Mouse (Mus musculus): ENCODE measurements around the gene Sik2. TPM values are rescaled to one million over a fixed set of nuclear protein-coding genes. Genes with fewer than 3 reads are reported as not detected.

Sik2 gene
- polyA plus RNA-seq, 1 experiment = 13.8 TPM

DNA sequence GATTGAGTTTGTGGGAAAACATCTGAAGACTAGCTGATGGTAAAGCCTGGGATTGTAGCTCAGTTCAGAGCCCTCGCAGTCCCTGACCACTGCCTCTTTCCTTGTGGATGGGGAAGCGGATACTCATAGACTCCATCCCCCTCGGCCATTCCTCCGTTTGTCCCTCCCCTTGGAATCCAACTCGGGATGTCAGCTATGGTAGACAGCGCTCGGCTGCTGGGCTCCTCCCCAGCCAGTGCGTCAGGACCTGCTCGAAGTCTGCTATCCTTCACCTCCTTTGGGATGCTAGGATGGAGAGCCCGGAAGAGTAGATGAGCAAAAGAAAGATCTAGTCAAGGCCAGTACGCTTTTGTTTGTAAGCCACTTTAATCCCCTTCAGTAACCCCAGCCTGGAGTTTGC, 158.6 kb downstream of the Sik2 start:
- Histone ChIP-seq H3K4me1 (ENCODE audit: control insufficient read depth, insufficient read depth, low read length) (peaks cover 16% of the 10 kb centered on the region), H3K27ac (ENCODE audit: insufficient read depth, low read depth, low read length) (no peak overlapping the region), H3K4me3 (ENCODE audit: insufficient read depth, low read length) (no peak overlapping the region; the same call in 1 of the 2 replicates)

GRCm38 (mm10) chr9:50849755-50850154, 159.1 kb downstream of the Sik2 start:
- H3K4me3 ChIP-seq (ENCODE audit: insufficient read depth, low read length) = no peak overlapping the region
- TF ChIP-seq POLR2A (IDR thresholded peaks at IDR 0.05; ENCODE audit: borderline replicate concordance, low read depth, low read length) (no peak), CTCF (IDR thresholded peaks at IDR 0.05; ENCODE audit: low read depth, low read length) (no peak)
- no peak overlapping the region for H3K27ac ChIP-seq (ENCODE audit: insufficient read depth, low read depth, low read length)
- H3K4me1 ChIP-seq (ENCODE audit: control insufficient read depth, insufficient read depth, low read length) = peaks cover 16% of the 10 kb centered on the region

More for the DNA sequence above, 158.6 kb downstream of the Sik2 start:
- TF ChIP-seq CTCF (IDR thresholded peaks at IDR 0.05; ENCODE audit: low read depth, low read length) (no peak), POLR2A (IDR thresholded peaks at IDR 0.05; ENCODE audit: borderline replicate concordance, low read depth, low read length) (no peak)

DNA sequence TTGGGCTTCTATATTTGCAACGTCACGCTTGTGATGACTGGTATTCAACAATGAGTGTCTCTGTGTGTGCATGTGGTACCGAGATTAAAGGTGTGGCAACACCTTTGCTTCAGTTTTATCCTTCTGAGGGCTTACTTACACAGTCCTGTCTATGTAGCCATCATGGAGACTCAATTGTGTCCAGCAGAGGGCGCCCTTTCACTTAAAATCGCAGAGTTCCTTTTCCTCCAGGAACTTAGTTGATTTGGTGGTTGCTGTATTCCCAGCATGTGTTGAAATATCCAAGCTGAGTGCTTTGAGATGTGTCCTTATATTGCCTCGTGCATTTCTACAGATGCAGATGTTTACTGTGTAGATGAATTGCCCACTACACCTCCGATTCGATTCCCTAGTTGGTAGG, 159.6 kb downstream of the Sik2 start:
- no peak overlapping the region for H3K27ac ChIP-seq (ENCODE audit: insufficient read depth, low read depth, low read length)

GRCm38 (mm10) chr9:50848821-50849220, 160.1 kb downstream of the Sik2 start:
- no peak overlapping the region for H3K4me3 ChIP-seq (ENCODE audit: insufficient read depth, low read length)
- H3K4me1 ChIP-seq (ENCODE audit: control insufficient read depth, insufficient read depth, low read length) = peaks cover 16% of the 10 kb centered on the region
- TF ChIP-seq POLR2A (IDR thresholded peaks at IDR 0.05; ENCODE audit: borderline replicate concordance, low read depth, low read length) = no peak
- TF ChIP-seq CTCF (IDR thresholded peaks at IDR 0.05; ENCODE audit: low read depth, low read length) = no peak
- H3K27ac ChIP-seq (ENCODE audit: insufficient read depth, low read depth, low read length) = no peak overlapping the region

More for the DNA sequence above, 159.6 kb downstream of the Sik2 start:
- TF ChIP-seq CTCF (IDR thresholded peaks at IDR 0.05; ENCODE audit: low read depth, low read length) (no peak), POLR2A (IDR thresholded peaks at IDR 0.05; ENCODE audit: borderline replicate concordance, low read depth, low read length) (no peak)
- H3K4me1 ChIP-seq (ENCODE audit: control insufficient read depth, insufficient read depth, low read length) = peaks cover 16% of the 10 kb centered on the region
- no peak overlapping the region for H3K4me3 ChIP-seq (ENCODE audit: insufficient read depth, low read length)

- H3K27ac ChIP-seq (ENCODE audit: insufficient read depth, low read depth, low read length) = no peak overlapping the region
- TF ChIP-seq CTCF (IDR thresholded peaks at IDR 0.05; ENCODE audit: low read depth, low read length) (no peak), POLR2A (IDR thresholded peaks at IDR 0.05; ENCODE audit: borderline replicate concordance, low read depth, low read length) (no peak)
- H3K4me3 ChIP-seq (ENCODE audit: insufficient read depth, low read length) = no peak overlapping the region
- H3K4me1 ChIP-seq (ENCODE audit: control insufficient read depth, insufficient read depth, low read length) = peaks cover 12% of the 10 kb centered on the region
Observed at GRCm38 (mm10) chr9:50847606-50848368, 161.1 kb downstream of the Sik2 start.

GRCm38 (mm10) chr9:50847133-50847532, 161.7 kb downstream of the Sik2 start:
- H3K4me1 ChIP-seq (ENCODE audit: control insufficient read depth, insufficient read depth, low read length) = peaks cover 12% of the 10 kb centered on the region
- H3K4me3 ChIP-seq (ENCODE audit: insufficient read depth, low read length) = no peak overlapping the region
- no peak overlapping the region for H3K27ac ChIP-seq (ENCODE audit: insufficient read depth, low read depth, low read length)
- TF ChIP-seq POLR2A (IDR thresholded peaks at IDR 0.05; ENCODE audit: borderline replicate concordance, low read depth, low read length) (no peak), CTCF (IDR thresholded peaks at IDR 0.05; ENCODE audit: low read depth, low read length) (no peak)

DNA sequence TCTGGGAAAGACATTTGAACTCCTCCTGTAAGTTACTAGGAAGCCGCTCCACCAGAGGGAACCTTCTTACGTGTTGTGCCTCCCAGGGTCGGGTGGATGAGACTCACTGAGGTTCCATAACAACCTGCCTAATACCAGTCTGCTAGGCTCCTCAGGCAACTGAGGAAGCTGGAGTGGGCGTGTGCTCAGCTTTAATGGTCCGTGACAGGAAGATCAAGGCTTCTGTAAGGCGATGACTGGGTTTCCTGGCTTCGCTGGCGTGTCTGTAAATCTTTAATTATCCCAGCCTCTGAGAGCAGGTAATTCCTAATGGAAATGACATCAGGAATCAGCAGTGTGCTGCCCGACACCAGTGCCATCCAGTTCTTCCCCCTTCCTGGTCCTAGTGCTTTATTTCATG, 163.3 kb downstream of the Sik2 start:
- TF ChIP-seq CTCF (IDR thresholded peaks at IDR 0.05; ENCODE audit: low read depth, low read length) (no peak), POLR2A (IDR thresholded peaks at IDR 0.05; ENCODE audit: borderline replicate concordance, low read depth, low read length) (no peak)
- no peak overlapping the region for H3K27ac ChIP-seq (ENCODE audit: insufficient read depth, low read depth, low read length)
- H3K4me1 ChIP-seq (ENCODE audit: control insufficient read depth, insufficient read depth, low read length) = peaks cover 19% of the 10 kb centered on the region

GRCm38 (mm10) chr9:50845081-50845480, 163.8 kb downstream of the Sik2 start, which contains the start of gene Ppp2r1b:
TSS of gene Ppp2r1b (plus strand) at chr9:50845301.
- Histone ChIP-seq H3K27ac (ENCODE audit: insufficient read depth, low read depth, low read length) (no peak within 1 kb of the TSS), H3K4me3 (ENCODE audit: insufficient read depth, low read length) (no peak within 1 kb of the TSS), H3K4me1 (ENCODE audit: control insufficient read depth, insufficient read depth, low read length) (peaks cover 15% of the 10 kb centered on the region)
- no peak for TF ChIP-seq POLR2A (IDR thresholded peaks at IDR 0.05; ENCODE audit: borderline replicate concordance, low read depth, low read length)
- TF ChIP-seq CTCF (IDR thresholded peaks at IDR 0.05; ENCODE audit: low read depth, low read length) = no peak

More for the DNA sequence above, 163.3 kb downstream of the Sik2 start:
- H3K4me3 ChIP-seq (ENCODE audit: insufficient read depth, low read length) = no peak overlapping the region

Other genes starting within 250 kb of the Sik2 start
- 9.3 and 9.5 TPM in 2 replicates for gene Fdxacb1, start 240.8 kb downstream of the Sik2 start, polyA plus RNA-seq (2012; ENCODE audit: insufficient read depth, insufficient read length, missing spikeins)
- 17.7 and 20.0 TPM in 2 replicates for gene Alg9, start 234.1 kb downstream of the Sik2 start, polyA plus RNA-seq (2012; ENCODE audit: insufficient read depth, insufficient read length, missing spikeins)
- gene 1110032A03Rik, start 233.6 kb downstream of the Sik2 start, polyA plus RNA-seq (2012; ENCODE audit: insufficient read depth, insufficient read length, missing spikeins) = 47.7 and 48.7 TPM in 2 replicates
- gene Ppp2r1b, start 163.8 kb downstream of the Sik2 start, polyA plus RNA-seq (2012; ENCODE audit: insufficient read depth, insufficient read length, missing spikeins) = 13.5 and 16.2 TPM in 2 replicates
- gene Btg4, start 51.8 kb upstream of the Sik2 start, polyA plus RNA-seq (2012; ENCODE audit: insufficient read depth, insufficient read length, missing spikeins) = not detected in 2 replicates
- 4.5 and 6.7 TPM in 2 replicates for gene Layn, start 68.0 kb upstream of the Sik2 start, polyA plus RNA-seq (2012; ENCODE audit: insufficient read depth, insufficient read length, missing spikeins)
- gene 4833427G06Rik, start 93.0 kb upstream of the Sik2 start, polyA plus RNA-seq (2012; ENCODE audit: insufficient read depth, insufficient read length, missing spikeins) = not detected in 2 replicates
- not detected in 2 replicates for gene Gm32742, start 156.4 kb upstream of the Sik2 start, polyA plus RNA-seq (2012; ENCODE audit: insufficient read depth, insufficient read length, missing spikeins)
- gene Pou2af1, start 204.6 kb upstream of the Sik2 start, polyA plus RNA-seq (2012; ENCODE audit: insufficient read depth, insufficient read length, missing spikeins) = not detected in 2 replicates

All from bone marrow macrophage, adult 2 months (primary cell).